Mouse (Mus musculus): Measurements from ENCODE around the gene Jak3. TPM values are rescaled to one million over a fixed set of nuclear protein-coding genes. Genes with fewer than 3 reads are reported as not detected.

Jak3 gene
- polyA plus RNA-seq, 1 experiment from 2014 or later = 1.4 TPM

DNA sequence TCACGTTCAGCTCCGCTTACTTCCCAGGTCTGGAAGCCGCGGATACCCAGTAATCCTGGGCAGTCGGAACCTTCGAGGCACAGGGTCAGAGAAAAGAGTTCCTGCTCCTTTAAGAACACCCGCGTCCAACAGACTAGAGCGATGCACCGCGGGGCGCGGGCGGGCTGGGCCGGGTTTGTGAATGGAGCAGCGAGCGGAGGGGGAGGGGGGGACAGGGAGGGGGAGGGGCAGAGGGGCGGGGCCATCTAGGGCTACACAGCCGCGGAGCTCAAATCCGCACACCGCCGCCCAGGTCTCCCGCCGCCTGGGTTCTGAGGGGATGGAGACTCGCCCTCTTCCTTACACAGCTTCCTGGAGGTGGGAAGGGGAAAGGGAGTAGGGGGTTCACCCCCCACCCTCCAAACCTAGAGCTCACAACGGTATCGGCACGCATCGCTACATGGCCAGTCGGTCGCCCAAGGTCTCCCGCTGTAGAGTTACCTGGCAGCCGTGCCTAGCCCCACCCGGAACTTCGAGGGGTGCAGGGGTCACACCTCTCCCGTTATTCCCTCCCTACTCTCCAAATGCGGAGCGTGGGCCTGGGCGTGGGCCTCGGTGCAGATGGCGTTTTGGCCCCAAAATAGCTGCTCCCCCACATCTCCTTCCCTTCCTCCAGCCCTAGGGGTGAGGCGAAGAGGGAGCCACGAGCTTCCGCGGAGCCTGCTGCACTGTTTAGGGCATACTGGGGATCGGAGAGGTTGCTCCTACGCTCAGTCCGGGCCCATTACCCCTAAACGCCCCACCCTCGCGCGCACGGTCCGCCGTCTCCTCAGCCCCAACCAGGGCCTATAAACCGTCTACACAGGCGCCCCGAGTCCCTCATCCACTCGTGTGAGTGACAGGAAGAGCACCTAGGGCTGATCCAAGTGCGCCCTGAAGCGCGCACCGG is 5.2 kb upstream of the Jak3 start:
- peaks cover 12% of the 10 kb centered on the region for H3K27me3 ChIP-seq (replicated peaks; ENCODE audit: control insufficient read depth, insufficient read depth, low read length)
- WGBS = under 1% methylated on average over 52 of the region's 64 CpGs
- ATAC-seq (peak; percentile 70), DNase-seq (ENCODE audit: low spot score) (peak; percentile 93)
- H3K4me1 ChIP-seq (ENCODE audit: control insufficient read depth, insufficient read depth, low read length) = peaks cover 26% of the 10 kb centered on the region
- no peaks in the 10 kb centered on the region for H3K9me3 ChIP-seq (replicated peaks; ENCODE audit: control insufficient read depth, low read length)
- no peaks in the 10 kb centered on the region for H3K36me3 ChIP-seq (ENCODE audit: control insufficient read depth, insufficient read depth, low read length)
- peak overlapping the region; percentile 79 for H3K9ac ChIP-seq (ENCODE audit: low read length)
- H3K4me3 ChIP-seq (ENCODE audit: low read depth, low read length) = peak overlapping the region; percentile 80
- H3K4me2 ChIP-seq (ENCODE audit: low read length) = peak overlapping the region; percentile 86
- peak overlapping the region; percentile 86 for H3K27ac ChIP-seq (ENCODE audit: low read depth, low read length)

DNA sequence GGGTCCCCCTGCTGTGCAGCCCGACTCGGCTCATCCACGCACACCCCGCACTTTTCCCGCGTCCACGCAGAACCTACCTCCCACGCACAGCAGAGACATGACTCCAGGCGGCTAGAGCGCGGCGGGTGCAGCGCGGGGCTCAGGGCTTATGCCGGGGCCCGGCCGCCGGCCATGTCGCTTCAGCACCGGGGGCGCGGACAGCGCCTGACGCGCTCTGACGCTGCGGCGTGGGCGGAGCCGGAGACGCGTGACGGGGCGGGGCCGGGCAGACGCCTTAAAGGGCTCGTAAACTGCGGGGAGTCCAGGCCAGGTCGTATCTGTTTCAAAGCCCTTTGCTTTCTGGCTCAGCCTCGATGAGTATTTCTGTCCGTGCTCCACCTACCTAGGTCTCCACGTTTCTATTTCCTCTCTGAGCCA is 4.5 kb upstream of the Jak3 start, which contains the start of gene Unc13a:
Gene Unc13a, minus strand, starts transcription at position 209 of the 417 bp plus-strand sequence.
- H3K9me3 ChIP-seq (replicated peaks; ENCODE audit: control insufficient read depth, low read length) = no peaks in the 10 kb centered on the region
- peak within 1 kb of the TSS; percentile 80 for H3K4me3 ChIP-seq (ENCODE audit: low read depth, low read length)
- H3K36me3 ChIP-seq (ENCODE audit: control insufficient read depth, insufficient read depth, low read length) = no peaks in the 10 kb centered on the region
- peak within 1 kb of the TSS; percentile 86 for H3K4me2 ChIP-seq (ENCODE audit: low read length)
- DNase-seq (ENCODE audit: low spot score) (peak; percentile 92), ATAC-seq (peak; percentile 71)
- peak within 1 kb of the TSS; percentile 86 for H3K27ac ChIP-seq (ENCODE audit: low read depth, low read length)
- H3K4me1 ChIP-seq (ENCODE audit: control insufficient read depth, insufficient read depth, low read length) = peaks cover 24% of the 10 kb centered on the region
- under 1% methylated on average over 35 of the region's 42 CpGs for WGBS
- peaks cover 13% of the 10 kb centered on the region for H3K27me3 ChIP-seq (replicated peaks; ENCODE audit: control insufficient read depth, insufficient read depth, low read length)
- H3K9ac ChIP-seq (ENCODE audit: low read length) = peak within 1 kb of the TSS; percentile 79

DNA sequence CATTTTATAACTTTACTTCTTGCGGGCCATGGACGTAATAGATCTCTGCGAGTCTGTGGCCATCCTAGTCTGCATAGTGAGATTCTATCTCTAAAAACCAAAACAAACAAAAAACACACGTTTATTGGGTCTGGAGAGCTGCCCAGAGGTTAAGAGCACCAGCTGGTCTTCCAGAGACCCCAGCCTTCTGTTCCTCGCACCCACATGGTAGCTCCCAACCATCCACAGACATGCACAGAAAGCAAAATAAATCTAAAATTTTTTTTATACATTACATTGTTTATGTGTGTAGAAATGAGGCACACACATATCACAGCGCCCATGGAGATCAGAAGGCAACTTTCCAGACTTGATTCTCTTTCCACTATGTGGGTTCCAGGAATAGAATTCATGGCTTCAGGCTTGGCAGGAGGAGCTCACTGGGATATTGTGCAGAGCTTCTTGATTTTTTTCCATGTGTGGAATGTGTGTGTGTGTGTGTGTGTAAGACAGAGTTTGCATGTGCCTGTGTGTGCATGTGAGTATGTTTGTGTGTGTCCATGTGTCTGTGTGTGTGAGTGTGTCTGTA is 3.8 kb upstream of the Jak3 start:
- peak overlapping the region; percentile 86 for H3K27ac ChIP-seq (ENCODE audit: low read depth, low read length)
- 65% methylated on average over 6 of the region's 6 CpGs for WGBS
- DNase-seq (ENCODE audit: low spot score) (no peak), ATAC-seq (no peak)
- peak overlapping the region; percentile 80 for H3K4me3 ChIP-seq (ENCODE audit: low read depth, low read length)
- peaks cover 18% of the 10 kb centered on the region for H3K4me1 ChIP-seq (ENCODE audit: control insufficient read depth, insufficient read depth, low read length)
- H3K27me3 ChIP-seq (replicated peaks; ENCODE audit: control insufficient read depth, insufficient read depth, low read length) = peaks cover 19% of the 10 kb centered on the region
- H3K36me3 ChIP-seq (ENCODE audit: control insufficient read depth, insufficient read depth, low read length) = no peaks in the 10 kb centered on the region
- peak overlapping the region; percentile 79; the same call in 1 of the 2 replicates for H3K9ac ChIP-seq (ENCODE audit: low read length)
- peak overlapping the region; percentile 86 for H3K4me2 ChIP-seq (ENCODE audit: low read length)
- no peaks in the 10 kb centered on the region for H3K9me3 ChIP-seq (replicated peaks; ENCODE audit: control insufficient read depth, low read length)

DNA sequence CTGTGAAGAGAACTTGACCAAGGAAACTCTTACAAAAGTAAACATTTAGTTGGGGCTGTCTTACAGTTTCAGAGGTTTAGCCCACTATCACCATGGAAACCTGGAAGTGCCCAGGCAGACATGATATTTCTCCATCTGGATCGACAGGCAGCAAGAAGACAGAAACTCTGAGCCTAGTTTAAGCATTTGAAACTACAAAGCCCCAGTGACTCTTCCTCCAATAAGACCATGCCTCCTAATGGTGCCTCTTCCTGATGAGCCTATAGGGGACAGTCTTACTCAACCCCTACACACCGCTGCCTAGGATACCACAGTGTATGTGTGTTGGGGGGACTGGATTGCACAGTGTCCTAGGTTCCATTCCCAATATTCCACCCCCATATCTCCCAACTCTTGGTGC is 2.0 kb upstream of the Jak3 start:
- 59% methylated on average over 2 of the region's 2 CpGs for WGBS
- H3K9me3 ChIP-seq (replicated peaks; ENCODE audit: control insufficient read depth, low read length) = no peaks in the 10 kb centered on the region
- H3K9ac ChIP-seq (ENCODE audit: low read length) = no peak overlapping the region
- no peaks in the 10 kb centered on the region for H3K36me3 ChIP-seq (ENCODE audit: control insufficient read depth, insufficient read depth, low read length)
- DNase-seq (ENCODE audit: low spot score) = no peak
- peaks cover 29% of the 10 kb centered on the region for H3K27me3 ChIP-seq (replicated peaks; ENCODE audit: control insufficient read depth, insufficient read depth, low read length)
- no peak overlapping the region for H3K4me3 ChIP-seq (ENCODE audit: low read depth, low read length)
- H3K4me1 ChIP-seq (ENCODE audit: control insufficient read depth, insufficient read depth, low read length) = peaks cover 9% of the 10 kb centered on the region
- H3K27ac ChIP-seq (ENCODE audit: low read depth, low read length) = no peak overlapping the region
- H3K4me2 ChIP-seq (ENCODE audit: low read length) = no peak overlapping the region
- no peak for ATAC-seq

DNA sequence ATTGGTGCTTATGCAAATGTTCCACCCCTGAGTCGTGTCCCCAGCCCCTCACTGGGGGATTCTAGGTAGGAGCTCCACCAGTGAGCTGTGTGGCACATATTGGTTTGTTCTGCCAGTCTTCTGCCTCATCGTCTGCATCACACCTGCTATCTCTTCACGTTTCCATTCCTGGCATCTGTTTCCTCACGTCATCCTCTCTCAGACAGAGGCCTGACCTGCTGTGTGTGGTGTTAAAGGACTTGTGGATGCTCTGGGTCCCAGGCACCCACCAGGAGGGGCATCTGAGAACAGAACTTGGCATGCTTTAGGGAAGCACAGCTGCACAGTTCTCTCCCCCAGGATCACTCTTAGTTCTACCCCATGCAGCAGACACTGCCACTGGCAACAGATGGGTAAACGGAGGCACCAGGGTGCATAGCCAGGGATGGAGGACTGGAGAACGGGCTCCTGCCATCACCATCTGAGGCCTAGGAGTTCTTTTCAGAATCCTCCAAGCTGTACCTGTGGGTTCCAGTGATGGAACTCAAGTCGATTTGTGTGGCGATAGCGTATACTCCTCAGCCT is 558 bp upstream of the Jak3 start:
- H3K4me3 ChIP-seq (ENCODE audit: low read depth, low read length) = 0 out of 2 replicates have a peak overlapping the region, but pooled peaks have one; percentile 67
- H3K4me2 ChIP-seq (ENCODE audit: low read length) = peak overlapping the region; percentile 89
- H3K9ac ChIP-seq (ENCODE audit: low read length) = peak overlapping the region; percentile 82; the same call in 1 of the 2 replicates

DNA sequence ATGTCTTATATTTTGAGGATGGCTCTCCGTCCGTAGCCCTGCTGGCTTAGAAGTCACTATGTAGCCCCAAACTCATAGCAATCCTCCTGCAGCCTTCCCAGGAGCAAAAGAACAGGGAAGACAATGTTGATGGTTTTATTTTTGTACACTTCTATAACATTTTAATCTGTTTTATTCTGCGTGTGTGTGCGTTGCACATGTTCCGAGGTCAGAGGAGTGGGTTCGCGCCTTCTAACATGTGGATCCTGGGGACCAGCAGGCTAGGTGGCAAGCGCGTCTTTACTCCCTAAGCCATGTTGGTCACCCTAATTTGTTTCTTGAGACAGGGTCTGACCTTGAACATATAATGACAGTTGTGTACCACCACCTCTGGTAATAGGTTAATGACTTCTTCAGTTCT is 707 bp downstream of the Jak3 start:
- DNase-seq (ENCODE audit: low spot score) = no peak
- Histone ChIP-seq H3K27me3 (replicated peaks; ENCODE audit: control insufficient read depth, insufficient read depth, low read length) (peaks cover 53% of the 10 kb centered on the region), H3K4me1 (ENCODE audit: control insufficient read depth, insufficient read depth, low read length) (peaks cover 3% of the 10 kb centered on the region; the same call in 1 of the 2 replicates), H3K9ac (ENCODE audit: low read length) (no peak overlapping the region; the same call in 1 of the 2 replicates), H3K4me3 (ENCODE audit: low read depth, low read length) (peak overlapping the region; percentile 67), H3K9me3 (replicated peaks; ENCODE audit: control insufficient read depth, low read length) (no peaks in the 10 kb centered on the region), H3K36me3 (ENCODE audit: control insufficient read depth, insufficient read depth, low read length) (no peaks in the 10 kb centered on the region), H3K4me2 (ENCODE audit: low read length) (peak overlapping the region; percentile 89), H3K27ac (ENCODE audit: low read depth, low read length) (no peak overlapping the region)
- no peak for ATAC-seq
- WGBS = 53% methylated on average over 9 of the region's 9 CpGs

More for the DNA sequence above, 558 bp upstream of the Jak3 start:
- no peak overlapping the region for H3K27ac ChIP-seq (ENCODE audit: low read depth, low read length)
- H3K27me3 ChIP-seq (replicated peaks; ENCODE audit: control insufficient read depth, insufficient read depth, low read length) = peaks cover 40% of the 10 kb centered on the region
- ATAC-seq (no peak), DNase-seq (ENCODE audit: low spot score) (no peak)
- WGBS = 28% methylated on average over 9 of the region's 9 CpGs
- no peaks in the 10 kb centered on the region for H3K36me3 ChIP-seq (ENCODE audit: control insufficient read depth, insufficient read depth, low read length)
- H3K9me3 ChIP-seq (replicated peaks; ENCODE audit: control insufficient read depth, low read length) = no peaks in the 10 kb centered on the region
- peaks cover 3% of the 10 kb centered on the region; the same call in 1 of the 2 replicates for H3K4me1 ChIP-seq (ENCODE audit: control insufficient read depth, insufficient read depth, low read length)

DNA sequence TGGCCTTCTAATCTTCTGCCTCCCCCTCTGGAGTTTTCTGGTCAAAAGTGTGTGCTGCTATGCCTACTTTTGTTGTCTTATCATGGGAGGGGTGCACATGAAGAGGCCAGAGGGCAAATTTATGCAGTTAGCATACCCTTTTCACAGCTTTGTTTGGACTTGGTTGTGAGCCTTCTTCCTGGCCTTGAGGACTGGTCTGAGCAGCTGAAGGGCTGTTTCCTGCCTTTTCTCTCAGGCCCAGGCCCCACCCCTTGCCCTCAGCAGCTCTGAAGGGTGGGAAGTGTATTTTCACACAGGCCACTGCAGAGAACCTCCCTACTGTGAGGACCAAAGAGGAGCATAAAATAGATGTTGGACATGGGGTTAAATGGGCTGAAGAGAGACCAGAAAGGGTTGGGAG is 1.5 kb downstream of the Jak3 start:
- no peak overlapping the region for H3K27ac ChIP-seq (ENCODE audit: low read depth, low read length)
- no peak overlapping the region for H3K4me2 ChIP-seq (ENCODE audit: low read length)
- ATAC-seq = no peak
- DNase-seq (ENCODE audit: low spot score) = no peak
- no peak overlapping the region for H3K9ac ChIP-seq (ENCODE audit: low read length)
- no peaks in the 10 kb centered on the region for H3K36me3 ChIP-seq (ENCODE audit: control insufficient read depth, insufficient read depth, low read length)
- peaks cover 60% of the 10 kb centered on the region for H3K27me3 ChIP-seq (replicated peaks; ENCODE audit: control insufficient read depth, insufficient read depth, low read length)
- no peak overlapping the region for H3K4me3 ChIP-seq (ENCODE audit: low read depth, low read length)
- no peaks in the 10 kb centered on the region for H3K4me1 ChIP-seq (ENCODE audit: control insufficient read depth, insufficient read depth, low read length)
- no peaks in the 10 kb centered on the region for H3K9me3 ChIP-seq (replicated peaks; ENCODE audit: control insufficient read depth, low read length)

DNA sequence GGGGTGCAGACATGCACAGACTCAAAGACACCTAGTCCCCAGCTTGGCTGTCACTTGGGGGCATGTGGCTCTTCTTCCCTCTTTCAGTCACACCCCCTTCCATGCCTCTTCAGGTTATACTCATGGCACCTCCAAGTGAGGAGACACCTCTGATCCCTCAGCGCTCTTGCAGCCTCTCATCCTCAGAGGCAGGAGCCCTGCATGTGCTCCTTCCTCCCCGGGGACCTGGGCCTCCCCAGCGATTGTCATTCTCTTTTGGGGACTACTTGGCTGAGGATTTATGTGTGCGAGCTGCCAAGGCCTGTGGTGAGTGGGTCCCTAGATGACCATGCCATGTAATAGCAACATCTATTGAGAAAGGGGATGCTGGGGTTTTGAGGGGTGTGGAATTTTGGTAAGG is 2.1 kb downstream of the Jak3 start:
- Histone ChIP-seq H3K27me3 (replicated peaks; ENCODE audit: control insufficient read depth, insufficient read depth, low read length) (peaks cover 67% of the 10 kb centered on the region), H3K4me1 (ENCODE audit: control insufficient read depth, insufficient read depth, low read length) (no peaks in the 10 kb centered on the region), H3K9me3 (replicated peaks; ENCODE audit: control insufficient read depth, low read length) (no peaks in the 10 kb centered on the region), H3K4me3 (ENCODE audit: low read depth, low read length) (no peak overlapping the region), H3K9ac (ENCODE audit: low read length) (no peak overlapping the region), H3K27ac (ENCODE audit: low read depth, low read length) (no peak overlapping the region), H3K36me3 (ENCODE audit: control insufficient read depth, insufficient read depth, low read length) (no peaks in the 10 kb centered on the region), H3K4me2 (ENCODE audit: low read length) (no peak overlapping the region)
- DNase-seq (ENCODE audit: low spot score) = no peak
- WGBS = 65% methylated on average over 4 of the region's 4 CpGs
- ATAC-seq = no peak

All from forebrain, embryonic 14.5 days (tissue).